Mouse (Mus musculus) R1 (cell line): ENCODE measurements around the gene Paxx.

ENCODE experiments used
- DNase-seq: peaks from one replicate; pipeline ENCODE4 v3.0.0-alpha.2; 2018; ENCODE audit warnings: low read depth, low spot score

The Paxx gene

DNA sequence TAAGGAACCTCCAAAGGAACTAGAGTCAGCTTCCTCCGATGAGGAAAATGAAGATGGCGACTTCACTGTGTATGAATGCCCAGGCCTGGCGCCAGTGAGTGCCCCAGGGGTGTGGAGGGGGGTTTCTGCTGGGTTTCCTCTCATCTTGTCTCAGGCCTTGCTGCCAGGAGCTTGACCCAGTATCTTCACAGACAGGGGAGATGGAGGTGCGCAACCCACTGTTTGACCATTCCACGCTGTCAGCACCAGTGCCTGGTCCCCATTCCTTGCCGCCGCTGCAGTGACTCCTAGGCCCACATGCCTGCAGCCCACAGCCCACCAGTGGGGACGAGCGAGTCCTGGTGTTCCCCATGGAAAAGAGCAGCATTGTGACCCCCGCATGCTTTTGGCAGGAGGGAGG is 52.0 kb downstream of the Paxx start:
- no peak for DNase-seq
